Mouse (Mus musculus): ENCODE results near the gene Gm42372. TPM values are rescaled to one million over a fixed set of nuclear protein-coding genes. Genes with fewer than 3 reads are reported as not detected.

Gene Gm42372
- polyA plus RNA-seq (2017; shearing (Covaris generic)), result 4.1 TPM

DNA sequence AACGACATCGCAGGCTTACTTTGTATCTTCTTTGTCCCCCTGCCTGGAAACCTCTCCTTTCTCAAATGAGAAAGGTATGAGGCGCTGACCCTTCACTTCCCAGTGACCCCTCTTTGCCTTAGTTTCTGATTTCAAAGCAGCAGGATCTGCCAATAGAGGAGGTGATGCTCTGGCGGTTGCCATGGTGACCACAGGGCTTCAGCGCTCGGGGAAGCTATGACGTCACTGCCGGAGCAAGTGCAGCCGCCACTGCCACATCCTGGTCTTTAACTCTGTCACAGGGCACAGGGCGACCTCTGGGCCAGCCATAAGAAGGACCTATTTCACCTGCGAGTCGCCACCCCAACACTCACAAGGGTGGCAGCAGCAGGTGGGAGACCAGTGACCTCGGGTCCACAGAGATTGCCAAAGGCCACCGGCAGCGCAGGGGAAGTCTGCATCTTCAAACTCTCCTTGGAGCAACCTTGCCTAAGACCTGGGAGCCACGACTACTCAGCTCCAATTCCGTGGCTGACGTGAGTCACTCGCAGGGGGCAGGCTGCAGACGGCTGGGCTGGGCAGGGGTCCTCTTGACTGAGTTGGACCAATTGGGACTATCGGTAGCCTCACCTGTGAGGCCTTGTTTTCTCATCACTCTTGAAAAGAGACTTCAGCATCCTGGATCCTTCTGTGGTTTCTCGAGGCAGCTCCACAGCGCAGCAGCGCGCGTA lies at the start of gene Gm42372:
Gm42372 (plus strand) TSS at position 228 of the 710 bp plus-strand sequence.

GRCm38 (mm10) chr7:16944061-16944807 lies 38.7 kb upstream of the Gm42372 start, which contains the start of gene Pnmal2:
Gene Pnmal2, plus strand, starts transcription at chr7:16944682.

GRCm38 (mm10) chr7:16959539-16960187 lies 23.2 kb upstream of the Gm42372 start, which contains the start of gene Pnmal1:
Gene Pnmal1, plus strand, starts transcription at chr7:16959679.

DNA sequence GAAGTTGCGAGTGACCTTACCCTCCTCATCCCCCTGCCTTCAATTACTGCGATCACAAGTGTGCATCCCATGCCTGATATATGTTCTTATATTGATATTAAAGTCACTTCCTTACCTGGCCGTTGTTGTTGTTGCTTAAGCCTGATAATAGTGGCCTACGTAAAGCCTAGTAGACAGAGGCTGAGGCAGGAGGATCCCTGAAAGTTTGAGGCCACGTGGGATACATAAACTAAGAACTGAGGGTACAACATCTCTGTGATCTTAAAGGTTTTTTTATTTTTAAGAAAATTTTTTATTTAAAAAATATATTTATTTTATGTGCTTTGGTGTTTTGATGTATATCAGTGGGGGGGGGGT lies 9.5 kb downstream of the Gm42372 start, which contains the start of gene Ccdc8:
Ccdc8 (plus strand) TSS at position 258 of the 357 bp plus-strand sequence.

GRCm38 (mm10) chr7:17027588-17028343 lies 44.9 kb downstream of the Gm42372 start, which contains the start of gene Ppp5c:
Gene Ppp5c, minus strand, starts transcription at chr7:17027924.

Other genes with a start within 250 kb of the Gm42372 start
- gene Ap2s1, start 244.7 kb upstream of the Gm42372 start, polyA plus RNA-seq (2017; shearing (Covaris generic)), result 236 TPM
- gene Slc1a5, start 201.7 kb upstream of the Gm42372 start, polyA plus RNA-seq (2017; shearing (Covaris generic)), result 56.6 TPM
- gene Strn4, start 167.2 kb upstream of the Gm42372 start, polyA plus RNA-seq (2017; shearing (Covaris generic)), result 14.1 TPM
- gene Fkrp, start 166.4 kb upstream of the Gm42372 start, polyA plus RNA-seq (2017; shearing (Covaris generic)), result 3.7 TPM
- 247 TPM for gene Prkd2, start 140.2 kb upstream of the Gm42372 start, polyA plus RNA-seq (2017; shearing (Covaris generic))
- gene Dact3, start 107.8 kb upstream of the Gm42372 start, polyA plus RNA-seq (2017; shearing (Covaris generic)), result not detected
- gene Gng8, start 91.3 kb upstream of the Gm42372 start, polyA plus RNA-seq (2017; shearing (Covaris generic)), result not detected
- gene Ptgir, start 76.6 kb upstream of the Gm42372 start, polyA plus RNA-seq (2017; shearing (Covaris generic)), result 7.3 TPM
- 73.4 TPM for gene Calm3, start 59.0 kb upstream of the Gm42372 start, polyA plus RNA-seq (2017; shearing (Covaris generic))
- not detected for gene Pnmal2, start 38.4 kb upstream of the Gm42372 start, polyA plus RNA-seq (2017; shearing (Covaris generic))
- gene Pnmal1, start 23.4 kb upstream of the Gm42372 start, polyA plus RNA-seq (2017; shearing (Covaris generic)), result not detected
- gene Ccdc8, start 9.6 kb downstream of the Gm42372 start, polyA plus RNA-seq (2017; shearing (Covaris generic)), result 0.05 TPM
- gene Ppp5c, start 44.8 kb downstream of the Gm42372 start, polyA plus RNA-seq (2017; shearing (Covaris generic)), result 120 TPM
- gene Hif3a, start 79.3 kb downstream of the Gm42372 start, polyA plus RNA-seq (2017; shearing (Covaris generic)), result 1.7 TPM
- gene Psg16, start 91.0 kb downstream of the Gm42372 start, polyA plus RNA-seq (2017; shearing (Covaris generic)), result 0.81 TPM
- gene Ceacam3, start 167.2 kb downstream of the Gm42372 start, polyA plus RNA-seq (2017; shearing (Covaris generic)), result not detected
- not detected for gene Psg29, start 220.4 kb downstream of the Gm42372 start, polyA plus RNA-seq (2017; shearing (Covaris generic))